Mouse (Mus musculus): ENCODE measurements around the gene Taco1.

DNA sequence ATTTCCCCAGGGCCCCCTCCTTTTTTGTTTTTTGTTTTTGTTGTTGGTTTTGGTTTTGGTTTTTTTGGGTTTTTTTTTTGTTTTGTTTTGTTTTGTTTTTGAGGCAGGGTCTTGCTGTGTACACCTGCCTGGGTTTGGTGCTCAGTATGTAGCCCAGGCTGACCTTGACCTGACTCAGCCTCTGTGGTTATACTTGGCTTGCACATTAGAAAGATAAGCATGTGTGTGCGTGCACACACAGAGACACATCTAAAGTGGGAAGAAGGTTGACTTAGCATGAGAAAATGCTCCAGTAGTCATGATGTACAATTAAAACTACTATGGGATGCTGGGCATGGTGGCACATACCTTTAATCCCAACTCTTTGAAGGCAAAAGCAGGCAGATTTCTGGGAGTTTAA lies 5.3 kb upstream of the Taco1 start:
- TF ChIP-seq POLR2A (IDR thresholded peaks at IDR 0.05; ENCODE audit: control insufficient read depth, extremely low read depth, insufficient read depth, low read length, poor library complexity) (no peak), CTCF (IDR thresholded peaks at IDR 0.05; ENCODE audit: borderline replicate concordance, control insufficient read depth, extremely low read depth, insufficient read depth, low read length, poor library complexity) (no peak)
